In the genomic region with DNA sequence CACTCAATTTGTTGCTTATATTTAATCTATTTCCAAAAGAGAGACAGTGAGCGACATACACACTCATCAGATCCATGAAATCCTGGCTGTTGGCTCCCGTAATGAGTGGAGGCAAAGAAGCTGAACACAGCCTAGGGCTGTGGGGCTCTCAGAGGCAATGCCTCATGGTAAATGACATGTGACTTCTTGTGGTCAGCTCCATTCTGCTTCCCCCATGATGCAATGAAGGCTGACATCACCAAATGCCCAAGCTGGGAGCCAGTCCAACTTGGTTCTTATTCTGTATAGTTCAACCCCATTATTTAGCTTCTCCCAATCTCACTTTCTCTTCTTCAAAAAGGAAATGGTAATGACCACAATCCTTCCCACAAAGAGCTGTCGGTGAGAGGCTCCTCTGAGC, we compare ENCODE assay signal across 23 mouse cellular contexts.
DNase-seq lines count a peak whose midpoint lies in the region; ATAC-seq and TF ChIP-seq lines count a peak whose summit lies in the region.
"Had no signal": no experiment of that assay in that cellular context is flagged by ENCODE, and none has a peak within 500 bp of the region (broad histone marks: within the 10 kb centered on the region; RNA-seq: fewer than 3 reads in every experiment).

No protein-coding gene starts in this region.

- no peak overlapping the region for H3ac ChIP-seq in myocyte (ENCODE audit: control insufficient read depth, insufficient read length)

- DNase-seq in embryonic facial prominence, embryonic 14.5 days (ENCODE audit: low spot score), result no peak
- no peak for DNase-seq in embryonic facial prominence, embryonic 10.5 days (ENCODE audit: low spot score)
- no peak for DNase-seq in lung, postnatal 36 days
- peak; percentile 32 for DNase-seq in adipocyte (ENCODE audit: low spot score)
- no peak for DNase-seq in urinary bladder, postnatal 14 days (ENCODE audit: low spot score)
- DNase-seq in left cerebral cortex, postnatal 36 days (ENCODE audit: low spot score in 2 of 2), result no peak
- DNase-seq: cerebellum, adult 11-12 months; cerebellum, postnatal 10 days; gastrocnemius, adult 2 months; heart, postnatal 4 days; kidney, adult 9 months; kidney, postnatal 14 days; liver, embryonic 13.5 days had no signal

- no peak overlapping the region for H3K4me2 ChIP-seq in embryonic facial prominence, embryonic 14.5 days (ENCODE audit: low read depth, low read length)
- H3K4me2 ChIP-seq in lung, embryonic 16.5 days (ENCODE audit: low read depth, low read length), result no peak overlapping the region
- H3K4me2 ChIP-seq in myocyte (ENCODE audit: low read depth), result no peak overlapping the region
- H3K4me2 ChIP-seq: embryonic facial prominence, embryonic 13.5 days; heart, embryonic 15.5 days; intestine, embryonic 15.5 days; liver, embryonic 13.5 days; midbrain, embryonic 11.5 days had no signal

- intact Hi-C loops in left cerebral cortex, postnatal 36 days (cut with DNase I), result loop anchor here (10.0 kb wide), 1 partner anchor 330 kb away; no protein-coding TSS in a partner anchor

- H3K79me2 ChIP-seq in myocyte (ENCODE audit: control insufficient read depth, insufficient read depth), result no peaks in the 10 kb centered on the region

- H3K9me3 ChIP-seq in embryonic facial prominence, embryonic 14.5 days (ENCODE audit: control insufficient read depth, low read length), result no peaks in the 10 kb centered on the region
- no peaks in the 10 kb centered on the region for H3K9me3 ChIP-seq in embryonic facial prominence, embryonic 10.5 days
- H3K9me3 ChIP-seq in lung, embryonic 16.5 days (ENCODE audit: control insufficient read depth, low read length), result no peaks in the 10 kb centered on the region
- H3K9me3 ChIP-seq: embryonic facial prominence, embryonic 13.5 days; heart, embryonic 15.5 days; intestine, embryonic 15.5 days; liver, embryonic 13.5 days had no signal

- 78% methylated on average over 3 of the region's 3 CpGs for WGBS in embryonic facial prominence, embryonic 14.5 days
- WGBS in embryonic facial prominence, embryonic 10.5 days, result 87% methylated on average over 3 of the region's 3 CpGs
- WGBS in lung, embryonic 16.5 days, result 66% methylated on average over 3 of the region's 3 CpGs

- no peaks in the 10 kb centered on the region for H3K4me1 ChIP-seq in embryonic facial prominence, embryonic 14.5 days (ENCODE audit: control insufficient read depth, insufficient read depth, low read length)
- H3K4me1 ChIP-seq in embryonic facial prominence, embryonic 10.5 days, result no peaks in the 10 kb centered on the region
- 0 out of 2 replicates have a peak, but pooled peaks cover 3% of the 10 kb centered on the region for H3K4me1 ChIP-seq in lung, embryonic 16.5 days (replicated peaks; ENCODE audit: control insufficient read depth, insufficient read depth, low read length)
- H3K4me1 ChIP-seq: embryonic facial prominence, embryonic 13.5 days; heart, embryonic 15.5 days; intestine, embryonic 15.5 days; liver, embryonic 13.5 days had no signal

- H3K27me3 ChIP-seq in embryonic facial prominence, embryonic 14.5 days (replicated peaks; ENCODE audit: control insufficient read depth, insufficient read depth, low read length), result no peaks in the 10 kb centered on the region
- H3K27me3 ChIP-seq in embryonic facial prominence, embryonic 10.5 days (replicated peaks; ENCODE audit: low read depth, poor library complexity, severe bottlenecking), result no peaks in the 10 kb centered on the region
- H3K27me3 ChIP-seq in lung, embryonic 16.5 days (ENCODE audit: control insufficient read depth, insufficient read depth, low read depth, low read length), result no peaks in the 10 kb centered on the region
- H3K27me3 ChIP-seq in myocyte (ENCODE audit: control insufficient read depth, insufficient read depth, insufficient read length), result no peaks in the 10 kb centered on the region
- H3K27me3 ChIP-seq: embryonic facial prominence, embryonic 13.5 days; heart, embryonic 15.5 days; intestine, embryonic 15.5 days; liver, embryonic 13.5 days had no signal

- 0 out of 2 replicates have a peak, but pooled peaks have one; percentile 33 for ATAC-seq in embryonic facial prominence, embryonic 14.5 days (ENCODE audit: low read depth)
- 0 out of 2 replicates have a peak, but pooled peaks have one; percentile 23 for ATAC-seq in lung, embryonic 16.5 days (ENCODE audit: low read depth)
- ATAC-seq: hindbrain, embryonic 16.5 days; intestine, embryonic 15.5 days; lung, postnatal 0 days had no signal

- no peak overlapping the region for H3K4me3 ChIP-seq in embryonic facial prominence, embryonic 14.5 days (ENCODE audit: low read depth, low read length)
- H3K4me3 ChIP-seq in embryonic facial prominence, embryonic 10.5 days, result no peak overlapping the region
- H3K4me3 ChIP-seq in lung, embryonic 16.5 days (ENCODE audit: low read length), result no peak overlapping the region
- H3K4me3 ChIP-seq in myocyte, result no peak overlapping the region
- H3K4me3 ChIP-seq: embryonic facial prominence, embryonic 13.5 days; gastrocnemius, adult 2 months; heart, embryonic 15.5 days; intestine, embryonic 15.5 days; layer of hippocampus, adult 2 months; liver, embryonic 13.5 days had no signal

- no peak for TF ChIP-seq POLR2A in myocyte (IDR thresholded peaks at IDR 0.05; ENCODE audit: insufficient read length, low read depth)

- H3K36me3 ChIP-seq in embryonic facial prominence, embryonic 14.5 days (ENCODE audit: control insufficient read depth, insufficient read depth, low read length), result no peaks in the 10 kb centered on the region
- H3K36me3 ChIP-seq in embryonic facial prominence, embryonic 10.5 days (replicated peaks), result no peaks in the 10 kb centered on the region
- no peaks in the 10 kb centered on the region for H3K36me3 ChIP-seq in lung, embryonic 16.5 days (ENCODE audit: control insufficient read depth, insufficient read depth, low read length)
- H3K36me3 ChIP-seq in myocyte (ENCODE audit: control insufficient read depth, insufficient read depth), result no peaks in the 10 kb centered on the region
- H3K36me3 ChIP-seq: embryonic facial prominence, embryonic 13.5 days; heart, embryonic 15.5 days; intestine, embryonic 15.5 days; liver, embryonic 13.5 days had no signal

- H3K27ac ChIP-seq in embryonic facial prominence, embryonic 14.5 days (replicated peaks; ENCODE audit: low read depth, low read length), result no peak overlapping the region
- no peak overlapping the region for H3K27ac ChIP-seq in embryonic facial prominence, embryonic 10.5 days (replicated peaks)
- no peak overlapping the region for H3K27ac ChIP-seq in lung, embryonic 16.5 days (ENCODE audit: low read length)
- H3K27ac ChIP-seq: embryonic facial prominence, embryonic 13.5 days; gastrocnemius, adult 2 months; heart, embryonic 15.5 days; intestine, embryonic 15.5 days; layer of hippocampus, adult 2 months; liver, embryonic 13.5 days; stomach, postnatal 0 days had no signal

- H3K9ac ChIP-seq in embryonic facial prominence, embryonic 14.5 days (ENCODE audit: low read depth, low read length), result no peak overlapping the region
- H3K9ac ChIP-seq in lung, embryonic 16.5 days (ENCODE audit: low read length), result no peak overlapping the region
- H3K9ac ChIP-seq: embryonic facial prominence, embryonic 13.5 days; heart, embryonic 15.5 days; intestine, embryonic 15.5 days; liver, embryonic 13.5 days had no signal

TF ChIP-seq in myocyte, 11 proteins besides CTCF, POLR2A, EP300 and RAD21:
- TF ChIP-seq CEBPB (IDR thresholded peaks at IDR 0.05; ENCODE audit: insufficient read depth, poor library complexity, severe bottlenecking) (peak; percentile 81), TCF12 (IDR thresholded peaks at IDR 0.05; ENCODE audit: insufficient read depth, poor library complexity, severe bottlenecking) (no peak), E2F4 (IDR thresholded peaks at IDR 0.05; ENCODE audit: insufficient read depth) (no peak), MAX (IDR thresholded peaks at IDR 0.05; ENCODE audit: low read depth) (no peak), USF1 (IDR thresholded peaks at IDR 0.05; ENCODE audit: low read depth) (peak; percentile 73), REST (IDR thresholded peaks at IDR 0.05; ENCODE audit: insufficient read depth, insufficient read length) (no peak)
